Mouse (Mus musculus): Measurements from ENCODE around the gene Cdc37. TPM values are rescaled to one million over a fixed set of nuclear protein-coding genes. Genes with fewer than 3 reads are reported as not detected.

Gene Cdc37
- polyA plus RNA-seq, 1 experiment, result 164 TPM

DNA sequence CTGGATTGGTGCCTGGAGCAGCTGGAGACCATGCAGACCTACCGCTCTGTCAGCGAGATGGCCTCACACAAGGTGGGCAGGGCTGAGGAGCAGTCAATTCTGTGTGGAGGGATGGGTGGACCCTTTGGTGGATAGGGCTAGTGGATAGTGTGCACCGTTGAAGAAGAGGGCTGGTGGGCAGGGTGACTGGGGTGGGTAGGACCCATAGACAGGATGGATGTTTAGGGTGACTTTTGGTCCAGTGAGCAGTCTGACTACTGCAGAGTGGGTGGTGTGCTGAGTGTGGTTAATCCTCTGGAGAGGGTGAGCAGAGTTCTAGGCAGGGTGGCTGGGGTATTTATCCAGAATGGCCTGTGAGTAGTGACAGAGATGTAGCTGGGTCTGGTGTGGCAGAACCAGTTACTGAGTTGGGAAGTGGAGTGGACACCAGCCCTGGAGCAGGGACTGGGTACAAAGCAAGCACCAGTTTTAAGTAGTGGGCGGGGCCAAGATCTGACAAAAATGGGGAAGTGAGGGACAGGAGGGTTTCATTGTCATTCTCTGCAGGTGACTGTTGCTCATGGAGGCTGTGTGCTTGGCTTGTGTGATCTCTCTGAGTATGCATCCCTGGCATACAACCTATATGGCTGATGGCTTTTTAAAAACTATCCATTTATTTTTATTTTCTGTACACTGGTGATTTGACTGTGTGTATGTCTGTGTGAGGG lies 45.2 kb upstream of the Cdc37 start:
- Histone ChIP-seq H3K4me1 (ENCODE audit: control insufficient read depth, insufficient read depth, low read length) (peaks cover 7% of the 10 kb centered on the region), H3K27ac (ENCODE audit: insufficient read depth, low read length) (no peak overlapping the region), H3K9me3 (replicated peaks; ENCODE audit: control insufficient read depth, insufficient read depth, low read length, poor library complexity, severe bottlenecking) (no peaks in the 10 kb centered on the region), H3K9ac (ENCODE audit: low read depth, poor library complexity, severe bottlenecking) (no peak overlapping the region), H3K36me3 (ENCODE audit: control insufficient read depth, insufficient read depth, low read length, poor library complexity, severe bottlenecking) (no peaks in the 10 kb centered on the region), H3K4me3 (ENCODE audit: low read depth, low read length) (no peak overlapping the region), H3K27me3 (ENCODE audit: control insufficient read depth, insufficient read depth, low read length, poor library complexity, severe bottlenecking) (no peaks in the 10 kb centered on the region)
- TF ChIP-seq CTCF (IDR thresholded peaks at IDR 0.05; ENCODE audit: low read depth, low read length) (no peak), POLR2A (IDR thresholded peaks at IDR 0.05; ENCODE audit: insufficient read depth, low read length) (no peak), EP300 (IDR thresholded peaks at IDR 0.05; ENCODE audit: insufficient read depth, low read depth, low read length) (no peak)

DNA sequence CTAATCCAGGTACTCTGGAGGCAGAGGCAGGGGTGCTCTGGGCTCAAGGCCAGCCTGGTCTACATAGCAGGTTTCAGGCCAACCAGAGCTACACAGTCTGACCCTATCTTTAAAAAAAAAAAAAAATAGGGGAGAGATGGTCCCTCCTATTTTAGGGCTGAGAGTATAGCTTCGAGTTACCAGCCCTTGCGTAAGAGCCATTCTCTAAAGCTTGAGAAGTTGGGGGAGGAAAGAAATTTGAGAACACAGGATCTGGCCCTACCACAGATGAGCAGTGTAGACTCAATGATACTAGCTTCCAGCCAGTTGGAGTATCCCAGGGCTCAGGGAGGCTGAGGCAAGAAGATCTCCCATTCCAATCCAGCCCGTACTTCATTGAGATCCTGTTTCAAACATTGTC lies 44.0 kb upstream of the Cdc37 start:
- H3K9me3 ChIP-seq (replicated peaks; ENCODE audit: control insufficient read depth, insufficient read depth, low read length, poor library complexity, severe bottlenecking), result no peaks in the 10 kb centered on the region
- H3K4me3 ChIP-seq (ENCODE audit: low read depth, low read length), result no peak overlapping the region
- H3K36me3 ChIP-seq (ENCODE audit: control insufficient read depth, insufficient read depth, low read length, poor library complexity, severe bottlenecking), result no peaks in the 10 kb centered on the region
- H3K27ac ChIP-seq (ENCODE audit: insufficient read depth, low read length), result no peak overlapping the region
- no peaks in the 10 kb centered on the region for H3K27me3 ChIP-seq (ENCODE audit: control insufficient read depth, insufficient read depth, low read length, poor library complexity, severe bottlenecking)
- no peak for TF ChIP-seq CTCF (IDR thresholded peaks at IDR 0.05; ENCODE audit: low read depth, low read length)
- TF ChIP-seq EP300 (IDR thresholded peaks at IDR 0.05; ENCODE audit: insufficient read depth, low read depth, low read length), result no peak
- TF ChIP-seq POLR2A (IDR thresholded peaks at IDR 0.05; ENCODE audit: insufficient read depth, low read length), result no peak
- H3K4me1 ChIP-seq (ENCODE audit: control insufficient read depth, insufficient read depth, low read length), result peaks cover 7% of the 10 kb centered on the region
- H3K9ac ChIP-seq (ENCODE audit: low read depth, poor library complexity, severe bottlenecking), result no peak overlapping the region

DNA sequence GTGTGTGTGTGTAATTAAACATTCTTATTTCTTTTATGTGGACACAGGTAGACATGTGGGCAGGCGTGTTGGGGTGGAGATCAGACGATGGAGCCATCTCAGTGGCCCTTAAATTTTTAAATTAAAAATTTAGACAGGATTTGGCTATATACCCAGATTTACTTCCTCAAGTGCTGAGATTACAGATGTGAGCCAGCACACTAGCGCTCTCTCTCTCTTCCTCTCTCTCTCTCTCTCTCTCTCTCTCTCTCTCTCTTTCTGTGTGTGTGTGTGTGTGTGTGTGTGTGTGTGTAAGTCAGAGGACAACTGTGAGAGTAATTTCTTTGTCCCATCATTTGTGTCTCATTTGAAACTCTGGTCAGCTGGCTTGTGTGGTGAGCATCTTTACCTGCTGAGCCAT lies 40.9 kb upstream of the Cdc37 start:
- Histone ChIP-seq H3K4me1 (ENCODE audit: control insufficient read depth, insufficient read depth, low read length) (peaks cover 6% of the 10 kb centered on the region), H3K27ac (ENCODE audit: insufficient read depth, low read length) (no peak overlapping the region; the same call in 1 of the 2 replicates), H3K27me3 (ENCODE audit: control insufficient read depth, insufficient read depth, low read length, poor library complexity, severe bottlenecking) (no peaks in the 10 kb centered on the region), H3K4me3 (ENCODE audit: low read depth, low read length) (no peak overlapping the region), H3K9ac (ENCODE audit: low read depth, poor library complexity, severe bottlenecking) (no peak overlapping the region), H3K9me3 (replicated peaks; ENCODE audit: control insufficient read depth, insufficient read depth, low read length, poor library complexity, severe bottlenecking) (no peaks in the 10 kb centered on the region), H3K36me3 (ENCODE audit: control insufficient read depth, insufficient read depth, low read length, poor library complexity, severe bottlenecking) (no peaks in the 10 kb centered on the region)
- TF ChIP-seq CTCF (IDR thresholded peaks at IDR 0.05; ENCODE audit: low read depth, low read length) (no peak), EP300 (IDR thresholded peaks at IDR 0.05; ENCODE audit: insufficient read depth, low read depth, low read length) (no peak), POLR2A (IDR thresholded peaks at IDR 0.05; ENCODE audit: insufficient read depth, low read length) (no peak)

DNA sequence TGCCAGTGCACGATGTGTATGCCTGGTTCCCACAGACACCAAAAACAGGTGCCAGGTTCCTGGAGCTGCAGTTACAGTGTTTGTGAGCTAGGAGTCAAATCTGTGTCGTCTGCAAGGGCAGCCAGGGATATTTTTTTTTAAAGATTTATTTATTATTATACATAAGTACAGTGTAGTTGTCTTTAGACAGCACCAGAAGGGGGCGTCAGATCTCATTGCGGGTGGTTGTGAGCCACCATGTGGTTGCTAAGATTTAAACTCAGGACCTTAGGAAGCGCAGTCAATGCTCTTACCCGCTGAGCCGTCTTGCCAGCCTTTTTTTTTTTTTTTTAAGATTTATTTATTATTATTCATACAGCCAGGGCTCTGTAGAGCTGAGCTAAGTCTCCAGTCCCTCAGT lies 40.1 kb upstream of the Cdc37 start:
- H3K27me3 ChIP-seq (ENCODE audit: control insufficient read depth, insufficient read depth, low read length, poor library complexity, severe bottlenecking), result no peaks in the 10 kb centered on the region
- no peaks in the 10 kb centered on the region for H3K9me3 ChIP-seq (replicated peaks; ENCODE audit: control insufficient read depth, insufficient read depth, low read length, poor library complexity, severe bottlenecking)
- H3K4me1 ChIP-seq (ENCODE audit: control insufficient read depth, insufficient read depth, low read length), result peaks cover 4% of the 10 kb centered on the region
- no peaks in the 10 kb centered on the region for H3K36me3 ChIP-seq (ENCODE audit: control insufficient read depth, insufficient read depth, low read length, poor library complexity, severe bottlenecking)
- H3K27ac ChIP-seq (ENCODE audit: insufficient read depth, low read length), result no peak overlapping the region
- peak; percentile 54 for TF ChIP-seq CTCF (IDR thresholded peaks at IDR 0.05; ENCODE audit: low read depth, low read length)
- no peak for TF ChIP-seq POLR2A (IDR thresholded peaks at IDR 0.05; ENCODE audit: insufficient read depth, low read length)
- no peak overlapping the region for H3K4me3 ChIP-seq (ENCODE audit: low read depth, low read length)
- H3K9ac ChIP-seq (ENCODE audit: low read depth, poor library complexity, severe bottlenecking), result no peak overlapping the region

DNA sequence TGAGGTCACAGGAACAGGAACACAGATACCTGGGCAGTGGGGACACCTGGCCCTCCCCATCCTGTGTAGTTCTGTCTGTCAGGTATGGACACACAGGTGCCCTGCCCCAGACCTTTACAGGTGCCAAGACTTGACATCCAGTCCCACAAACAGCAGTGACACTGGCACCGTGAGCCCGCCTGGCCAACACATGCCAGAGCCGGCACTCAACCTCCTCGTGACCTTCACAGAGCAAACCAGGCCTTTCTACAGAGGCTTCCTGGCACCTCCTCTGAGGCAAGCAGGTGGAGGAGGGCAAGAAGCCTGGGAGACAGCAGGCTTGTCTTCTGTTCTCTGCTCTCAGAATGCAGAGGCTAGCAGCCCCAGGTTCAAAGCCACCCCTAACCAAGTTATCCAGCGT lies 35.7 kb upstream of the Cdc37 start:
- Histone ChIP-seq H3K36me3 (ENCODE audit: control insufficient read depth, insufficient read depth, low read length, poor library complexity, severe bottlenecking) (no peaks in the 10 kb centered on the region), H3K9ac (ENCODE audit: low read depth, poor library complexity, severe bottlenecking) (no peak overlapping the region), H3K4me3 (ENCODE audit: low read depth, low read length) (no peak overlapping the region), H3K4me1 (ENCODE audit: control insufficient read depth, insufficient read depth, low read length) (peaks cover 8% of the 10 kb centered on the region), H3K27me3 (ENCODE audit: control insufficient read depth, insufficient read depth, low read length, poor library complexity, severe bottlenecking) (no peaks in the 10 kb centered on the region), H3K9me3 (replicated peaks; ENCODE audit: control insufficient read depth, insufficient read depth, low read length, poor library complexity, severe bottlenecking) (no peaks in the 10 kb centered on the region), H3K27ac (ENCODE audit: insufficient read depth, low read length) (no peak overlapping the region)
- no peak for TF ChIP-seq EP300 (IDR thresholded peaks at IDR 0.05; ENCODE audit: insufficient read depth, low read depth, low read length)
- TF ChIP-seq CTCF (IDR thresholded peaks at IDR 0.05; ENCODE audit: low read depth, low read length), result no peak
- no peak for TF ChIP-seq POLR2A (IDR thresholded peaks at IDR 0.05; ENCODE audit: insufficient read depth, low read length)

DNA sequence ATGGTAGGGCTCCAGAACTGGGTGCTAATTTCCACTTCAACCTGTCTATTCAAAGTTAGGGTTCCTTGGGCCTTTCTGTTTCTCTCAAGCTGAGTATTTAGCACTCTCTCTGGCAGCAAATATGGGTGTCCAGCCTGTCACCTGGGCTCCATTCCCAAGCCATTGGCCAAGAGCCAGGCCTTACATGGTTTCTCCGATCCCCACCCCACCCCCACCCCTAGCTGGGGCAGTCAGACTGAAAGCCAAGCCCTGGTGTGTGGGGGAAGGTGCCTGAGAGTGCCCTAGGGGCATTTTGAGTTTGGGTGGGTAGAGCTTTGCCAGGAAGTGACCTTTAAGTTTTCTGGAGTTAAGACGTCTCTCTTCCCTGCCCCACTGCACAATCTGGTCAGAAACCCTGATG lies 35.0 kb upstream of the Cdc37 start:
- Histone ChIP-seq H3K27me3 (ENCODE audit: control insufficient read depth, insufficient read depth, low read length, poor library complexity, severe bottlenecking) (no peaks in the 10 kb centered on the region), H3K9ac (ENCODE audit: low read depth, poor library complexity, severe bottlenecking) (no peak overlapping the region), H3K4me1 (ENCODE audit: control insufficient read depth, insufficient read depth, low read length) (peaks cover 8% of the 10 kb centered on the region), H3K4me3 (ENCODE audit: low read depth, low read length) (no peak overlapping the region), H3K36me3 (ENCODE audit: control insufficient read depth, insufficient read depth, low read length, poor library complexity, severe bottlenecking) (no peaks in the 10 kb centered on the region), H3K9me3 (replicated peaks; ENCODE audit: control insufficient read depth, insufficient read depth, low read length, poor library complexity, severe bottlenecking) (no peaks in the 10 kb centered on the region), H3K27ac (ENCODE audit: insufficient read depth, low read length) (no peak overlapping the region)
- TF ChIP-seq EP300 (IDR thresholded peaks at IDR 0.05; ENCODE audit: insufficient read depth, low read depth, low read length) (no peak), CTCF (IDR thresholded peaks at IDR 0.05; ENCODE audit: low read depth, low read length) (no peak), POLR2A (IDR thresholded peaks at IDR 0.05; ENCODE audit: insufficient read depth, low read length) (no peak)

Measured in ES-Bruce4 (cell line).